Mouse (Mus musculus): Measurements from ENCODE around the gene Gstm6.
"Not testable (repeated sequence)": the region's sequence is repeated elsewhere in the genome, so short reads cannot be mapped to it uniquely, and the experiment has no call there.

DNA sequence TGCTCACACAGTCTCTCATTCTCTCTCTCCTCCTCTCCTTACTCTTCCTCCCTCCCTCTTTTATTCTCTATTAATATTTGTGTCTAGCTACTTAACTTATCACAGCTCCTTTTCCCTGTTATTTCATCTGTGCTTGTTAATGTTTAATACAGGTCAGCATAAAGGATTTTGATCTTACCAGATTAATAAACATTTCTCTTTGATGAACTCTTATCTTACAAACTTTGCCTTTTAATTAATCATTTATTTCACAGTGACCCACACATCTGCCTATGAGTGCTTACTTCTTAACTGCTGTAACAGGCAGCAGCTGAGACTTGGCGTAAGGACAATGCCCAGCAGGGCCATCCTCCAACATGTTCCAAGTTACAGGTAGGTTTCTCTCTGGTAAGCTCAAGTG, 5.9 kb upstream of the Gstm6 start:
- TF ChIP-seq POLR2A (IDR thresholded peaks at IDR 0.05; ENCODE audit: control insufficient read depth, extremely low read depth, insufficient read depth, low read length, poor library complexity); CTCF (IDR thresholded peaks at IDR 0.05; ENCODE audit: borderline replicate concordance, control insufficient read depth, extremely low read depth, insufficient read depth, low read length, poor library complexity): not testable (repeated sequence)
